Mouse (Mus musculus) spleen, postnatal 4 days (tissue): ENCODE results near the gene Actr2.
A peak's percentile ranks its signal among the peaks of the same experiment; 100 is the strongest.
"Not testable (repeated sequence)": the region's sequence is repeated elsewhere in the genome, so short reads cannot be mapped to it uniquely, and the experiment has no call there.

Experiments
- DNase-seq, 2 experiments: peaks; one replicate each; pipeline ENCODE4 v3.0.0; 2022; ENCODE audit warnings: low spot score in 2 of 2

Gene Actr2

DNA sequence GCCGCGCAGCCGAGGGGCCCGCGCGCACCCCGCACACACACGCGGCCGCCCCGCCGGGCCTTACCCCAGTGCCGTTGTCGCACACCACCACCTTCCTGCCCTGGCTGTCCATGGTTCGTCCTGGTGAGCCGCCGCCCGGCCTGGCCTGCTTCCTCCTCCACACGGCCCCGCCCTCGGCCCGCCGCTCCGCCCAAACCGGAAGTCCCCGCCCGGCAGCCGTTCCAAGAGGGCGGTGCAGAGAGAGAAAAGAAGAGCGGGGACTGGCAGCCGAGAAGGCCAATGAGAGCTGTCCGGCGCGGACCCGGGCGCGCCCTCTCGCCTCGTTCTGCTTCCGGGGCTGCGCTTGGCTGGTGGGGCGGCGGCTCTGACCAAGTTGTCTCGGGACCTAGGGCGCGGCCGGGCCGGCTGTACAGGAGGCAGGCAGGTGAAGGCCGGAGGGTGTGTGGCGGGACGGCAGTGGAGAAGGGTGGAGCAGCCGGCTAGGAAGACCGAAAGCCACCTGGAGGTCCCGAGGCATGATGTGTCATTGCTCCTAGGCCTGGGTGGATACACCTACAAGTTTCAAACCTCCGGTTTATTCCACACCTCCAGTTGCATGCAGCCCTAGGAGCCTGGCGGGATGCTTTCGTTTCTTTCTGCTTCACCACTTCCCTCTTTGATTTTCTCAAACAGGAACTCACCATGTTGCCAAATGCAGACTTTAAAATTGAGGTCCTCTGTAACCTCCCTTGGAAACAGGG is at the start of gene Actr2:
Gene Actr2 (minus strand): TSS at position 173 of the 740 bp plus-strand sequence.
- peak; percentile 98 to 99 for DNase-seq

DNA sequence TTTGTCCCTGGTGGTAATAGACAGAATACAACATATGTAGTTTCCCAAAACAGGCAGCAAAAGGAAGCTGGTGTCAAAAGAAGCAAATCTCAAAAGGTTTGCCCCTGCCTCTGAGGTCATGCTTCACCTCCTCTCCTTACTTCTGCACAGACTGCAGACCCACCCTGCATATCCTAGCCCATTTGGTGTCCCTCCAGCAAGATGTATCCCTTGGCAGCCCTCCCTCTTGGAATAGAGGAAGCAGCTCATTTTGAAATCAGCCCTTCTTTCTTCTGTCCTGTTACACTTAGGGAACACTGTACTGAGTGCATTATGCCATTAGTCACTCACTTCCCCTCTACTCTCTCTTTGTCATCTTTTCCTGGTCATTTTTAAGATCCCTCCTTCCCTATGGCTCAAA is 46.2 kb upstream of the Actr2 start:
- no peak for DNase-seq

DNA sequence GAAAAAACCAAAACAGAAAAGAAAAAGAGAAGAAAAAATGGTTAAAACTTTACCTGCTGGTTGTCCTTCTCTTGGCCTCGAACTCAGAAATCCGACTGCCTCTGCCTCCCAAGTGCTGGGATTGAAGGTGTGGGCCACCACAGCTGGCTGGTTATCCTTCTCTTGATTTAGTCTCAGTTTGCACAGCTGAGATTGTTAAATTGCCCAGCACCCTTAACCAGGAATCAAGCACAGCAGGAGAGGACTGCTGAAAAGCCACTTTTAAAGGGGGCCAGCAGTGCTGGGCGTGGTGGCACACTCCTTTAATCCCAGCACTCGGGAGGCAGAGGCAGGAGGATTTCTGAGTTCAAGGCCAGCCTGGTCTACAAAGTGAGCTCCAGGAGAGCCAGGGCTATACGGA is 40.8 kb upstream of the Actr2 start:
- DNase-seq, result not testable (repeated sequence)

DNA sequence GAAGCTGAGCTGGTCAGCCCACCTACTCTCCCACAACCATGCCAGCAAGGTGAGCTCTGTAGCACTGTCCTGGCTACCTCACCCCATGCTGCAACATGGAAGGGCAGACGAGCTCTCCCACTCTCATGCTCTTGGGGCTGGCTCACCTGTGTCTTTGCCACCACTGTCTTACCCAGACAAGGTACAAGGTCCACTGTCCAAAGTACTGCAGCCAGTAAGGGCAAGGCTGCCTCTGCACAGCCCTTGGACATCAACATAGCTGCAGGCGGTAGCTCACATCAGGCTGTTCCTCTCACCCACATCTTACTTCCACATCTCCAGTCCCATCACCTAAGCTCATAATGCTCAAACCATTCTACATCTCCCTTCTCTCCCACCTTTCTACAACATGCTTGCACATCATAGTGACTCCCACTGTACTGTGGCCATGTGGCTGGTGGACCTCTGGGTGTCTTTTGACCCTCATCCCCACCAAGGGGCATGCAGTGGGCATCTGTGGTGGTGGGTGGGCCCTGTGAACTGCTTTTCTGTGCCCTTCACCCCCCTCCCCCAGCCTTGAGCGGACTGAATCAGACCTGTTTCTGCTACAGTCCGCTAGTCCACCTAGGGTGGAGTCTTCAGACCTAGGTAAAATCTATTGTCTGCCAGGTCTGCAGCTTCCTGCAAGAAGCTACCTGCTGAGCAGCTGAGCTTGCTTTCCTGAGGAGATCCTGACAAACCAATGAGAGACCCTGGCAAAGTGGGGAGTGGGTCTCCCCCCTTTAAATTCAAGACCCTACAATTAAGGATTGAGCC is 39.6 kb upstream of the Actr2 start:
- no peak for DNase-seq

DNA sequence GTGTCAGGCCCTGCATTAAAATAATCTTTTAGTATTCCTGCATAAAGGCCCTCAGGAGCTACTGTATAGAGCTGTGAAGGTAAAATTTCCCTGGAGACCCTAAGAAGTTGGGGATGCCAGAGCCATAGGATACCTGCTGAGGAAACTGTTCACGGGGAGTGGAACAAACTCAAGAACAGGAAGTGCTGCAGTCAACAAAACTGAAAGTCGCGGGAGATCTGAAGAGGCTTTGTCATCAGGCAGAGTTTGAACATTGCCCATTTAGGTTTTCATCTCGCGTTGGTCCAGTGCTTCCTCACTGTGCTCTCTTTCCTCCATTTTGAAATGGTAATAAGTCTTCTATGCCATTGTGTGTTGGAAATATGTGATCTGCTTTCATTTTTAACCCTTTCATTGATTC is 38.6 kb upstream of the Actr2 start:
- no peak for DNase-seq

DNA sequence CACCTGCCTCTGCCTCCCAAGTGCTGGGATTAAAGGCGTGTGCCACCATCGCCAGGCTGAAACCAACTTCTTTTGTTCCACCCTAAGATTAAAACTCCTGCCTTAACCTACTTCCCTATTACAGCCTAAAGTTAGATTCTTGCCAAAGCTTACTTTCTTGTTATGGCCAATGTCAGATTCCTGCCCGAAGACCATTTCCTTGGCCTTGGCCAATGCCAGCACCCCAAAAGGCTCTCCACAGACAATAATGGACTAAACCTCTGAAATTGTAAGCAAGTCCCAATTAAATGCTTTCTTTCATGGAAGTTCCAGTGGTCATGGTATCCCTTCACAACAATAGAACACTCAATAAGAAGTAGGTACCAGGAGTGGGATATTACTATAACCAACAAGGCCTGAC is 37.2 kb upstream of the Actr2 start:
- no peak for DNase-seq

DNA sequence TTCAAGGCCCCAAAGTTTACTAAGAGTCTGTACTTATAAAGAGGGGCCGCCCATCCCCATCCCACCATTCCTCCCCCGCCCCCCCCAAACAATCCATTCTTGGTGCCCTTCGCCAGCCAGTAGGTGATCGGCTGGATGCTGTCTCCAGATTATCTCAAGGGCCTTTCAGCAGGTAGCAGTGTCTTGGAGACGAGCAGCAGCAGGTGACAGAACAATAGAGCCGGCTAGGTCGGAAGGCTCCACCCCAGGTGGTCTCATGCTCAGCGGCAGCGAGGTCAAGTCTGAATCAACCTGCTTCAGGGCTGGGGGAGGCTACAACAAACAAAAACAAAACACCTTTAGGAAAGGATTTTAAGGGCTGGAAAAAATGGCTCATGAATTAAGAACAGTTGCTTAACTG is 32.7 kb upstream of the Actr2 start:
- DNase-seq, result no peak

DNA sequence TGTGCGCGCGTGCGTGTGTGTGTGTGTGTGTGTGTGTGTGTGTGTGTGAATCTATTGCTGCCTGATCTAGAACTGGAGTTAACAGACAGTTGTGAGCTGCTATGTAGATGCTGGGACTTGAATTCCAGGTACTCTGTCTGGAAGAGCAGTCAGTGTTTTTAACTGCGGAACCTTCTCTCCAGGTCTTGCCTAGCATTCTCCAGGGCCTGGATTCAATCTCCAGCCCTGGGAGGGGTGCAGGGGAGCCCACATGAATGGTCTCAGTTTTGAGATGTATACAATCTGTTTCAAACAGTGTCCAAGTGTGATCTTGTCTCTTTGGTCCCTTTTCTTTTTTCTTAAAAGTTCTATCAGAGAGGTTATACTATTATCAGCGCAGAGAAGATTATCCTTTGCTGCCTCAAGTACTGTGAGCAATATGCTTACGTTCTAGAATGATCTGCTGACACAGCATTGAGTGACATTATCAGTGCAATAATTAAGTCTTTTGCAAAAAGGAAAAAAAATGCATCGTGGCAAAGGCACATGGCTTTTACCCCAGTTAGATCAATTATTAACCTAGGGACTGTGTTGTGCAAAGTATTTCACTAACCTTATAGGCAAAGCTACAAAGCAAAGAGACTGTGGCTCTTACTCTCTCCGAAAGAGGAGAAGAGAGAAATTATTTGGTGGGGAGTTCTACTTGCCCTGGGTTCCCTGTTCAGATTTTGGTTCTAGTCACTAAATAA is 32.0 kb upstream of the Actr2 start:
- DNase-seq, result no peak

DNA sequence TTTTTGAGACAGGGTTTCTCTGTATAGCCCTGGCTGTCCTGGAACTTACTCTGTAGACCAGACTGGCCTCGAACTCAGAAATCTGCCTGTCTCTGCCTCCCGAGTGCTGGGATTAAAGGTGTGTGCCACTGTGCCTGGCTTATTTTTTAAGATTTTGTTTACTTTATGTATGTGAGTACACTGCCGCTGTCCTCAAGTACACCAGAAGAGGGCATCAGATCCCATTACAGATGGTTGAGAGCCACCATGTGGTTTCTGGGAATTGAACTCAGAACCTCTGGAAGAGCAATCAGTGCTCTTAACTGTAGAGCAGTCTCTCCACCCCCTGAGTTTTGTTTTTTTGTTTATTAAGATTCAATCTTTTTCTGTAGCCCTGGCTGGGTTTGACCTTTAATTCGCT is 31.0 kb upstream of the Actr2 start:
- not testable (repeated sequence) for DNase-seq

DNA sequence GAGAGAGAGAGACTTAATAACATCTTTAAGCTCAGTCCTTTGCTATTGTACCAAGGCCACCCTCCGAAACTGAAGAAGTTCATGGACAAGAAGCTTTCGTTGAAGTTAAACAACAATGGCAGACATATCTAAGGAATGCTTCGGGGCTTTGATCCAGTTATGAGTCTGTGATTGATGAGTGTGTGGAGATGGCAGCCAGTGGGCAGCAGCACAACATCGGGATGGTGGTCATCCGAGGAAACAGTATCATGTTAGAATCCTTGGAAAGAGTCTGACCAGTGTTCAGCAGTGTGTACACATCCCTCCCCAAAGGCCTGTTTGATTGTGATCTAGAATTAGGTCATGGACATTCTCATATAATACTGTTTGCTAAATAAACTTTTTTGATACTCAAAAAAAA is 29.8 kb upstream of the Actr2 start:
- no peak for DNase-seq

DNA sequence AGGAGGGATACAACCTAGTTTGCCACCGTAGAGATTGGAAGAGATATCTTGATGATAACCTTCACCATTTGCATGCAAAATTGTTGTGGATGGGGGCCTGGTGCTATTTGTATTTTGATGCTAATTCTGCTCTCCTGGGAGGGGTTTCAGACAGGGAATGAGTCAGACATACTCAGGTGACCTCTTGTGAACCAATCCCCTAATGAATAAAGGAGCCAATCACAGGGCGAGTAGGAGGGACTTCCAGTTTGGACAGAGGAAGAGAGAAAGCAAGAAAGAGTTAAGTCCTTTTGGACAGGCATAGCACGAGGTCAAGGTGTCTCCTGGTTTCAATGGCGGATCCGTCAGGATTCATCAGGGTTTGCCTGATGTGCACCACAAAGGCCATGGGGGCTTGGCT is 27.6 kb upstream of the Actr2 start:
- no peak for DNase-seq

DNA sequence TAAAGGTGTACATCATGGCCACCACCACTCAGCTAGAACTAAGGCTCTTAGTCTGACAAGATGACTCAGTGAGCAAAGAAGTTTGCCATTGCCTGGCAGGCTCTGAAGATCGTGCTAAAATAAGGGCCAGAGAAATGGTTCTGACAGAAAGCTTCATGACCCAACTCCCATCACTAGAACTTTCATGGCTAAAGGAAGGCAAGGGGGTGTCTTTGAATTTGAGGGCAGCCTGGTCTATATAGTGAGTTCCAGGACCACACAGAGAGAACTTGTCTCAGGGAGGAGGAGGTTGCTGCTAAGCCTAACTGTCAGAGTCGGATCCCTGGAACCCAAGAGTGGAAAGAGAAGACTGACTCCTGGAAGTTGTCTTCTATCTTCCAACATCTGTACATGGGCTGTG is 27.0 kb upstream of the Actr2 start:
- no peak for DNase-seq

DNA sequence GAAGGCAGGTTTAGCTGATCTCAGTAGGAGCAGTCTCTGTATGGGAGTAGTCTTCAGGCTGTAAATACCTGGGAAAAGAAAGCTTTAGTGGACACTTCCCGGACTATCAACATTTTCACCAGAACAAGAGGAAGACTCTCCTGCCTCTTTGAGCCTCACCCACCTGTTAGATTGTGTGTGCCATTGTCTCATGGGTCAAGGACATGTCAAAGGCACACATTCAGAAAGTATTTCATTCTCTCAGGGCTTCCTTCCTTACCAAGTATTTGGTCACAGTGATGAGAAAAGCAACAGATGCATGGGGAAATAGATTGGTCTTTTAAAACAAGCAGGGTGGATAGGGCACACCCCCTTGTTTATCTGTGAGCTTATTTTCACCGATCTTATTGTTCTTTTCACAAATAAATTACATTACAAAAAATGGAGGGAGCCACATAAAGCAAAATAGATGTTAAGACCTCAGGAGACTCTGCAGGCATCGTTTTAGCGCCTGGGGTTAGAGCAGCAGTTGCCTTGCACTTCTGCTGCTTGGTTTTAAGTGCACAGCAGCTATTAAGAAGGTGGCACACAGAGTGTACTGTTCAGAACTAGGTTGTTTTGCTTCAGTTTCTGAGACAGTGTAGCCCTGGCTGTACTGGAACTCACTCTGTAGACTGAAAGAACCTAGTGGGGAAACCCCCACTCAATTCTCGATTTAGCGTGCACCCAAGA is 25.9 kb upstream of the Actr2 start:
- no peak for DNase-seq

DNA sequence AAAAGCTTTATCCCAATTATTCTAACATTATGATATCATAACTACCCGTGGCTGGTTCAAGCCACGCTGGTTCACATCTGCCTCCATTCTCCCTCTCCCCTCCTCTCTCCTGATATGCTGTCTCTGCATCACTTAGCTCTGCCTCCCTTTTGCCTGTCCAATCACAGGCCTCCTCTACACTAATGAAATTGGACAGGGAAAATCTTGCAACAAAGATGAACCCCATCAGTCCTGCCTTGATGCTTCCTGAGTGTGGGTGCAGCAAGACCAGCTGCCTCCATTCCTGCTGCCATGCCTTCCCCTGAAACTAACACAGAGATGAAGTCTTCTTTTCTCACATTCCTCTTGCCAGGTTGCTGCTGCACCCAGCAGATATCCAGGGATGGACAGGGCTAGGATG is 25.2 kb upstream of the Actr2 start:
- DNase-seq, result no peak

DNA sequence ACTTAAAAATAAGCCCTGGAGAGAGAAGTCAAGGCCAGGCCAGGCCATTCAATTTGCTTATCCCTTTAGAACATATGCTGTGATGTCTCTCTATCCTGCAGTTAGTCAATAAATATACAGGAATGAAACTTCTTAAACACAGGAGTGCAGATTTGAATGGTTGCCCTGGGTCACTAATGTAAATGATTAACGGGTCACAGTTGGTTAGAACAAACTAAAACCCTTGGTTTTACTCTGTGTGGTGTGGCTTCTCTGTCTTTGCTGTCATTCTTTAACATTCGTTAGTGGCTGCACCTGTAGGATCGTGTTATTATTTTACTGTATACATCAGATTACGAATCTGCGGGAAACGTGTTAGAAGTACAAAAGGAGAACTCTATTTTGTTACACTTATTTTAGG is 23.6 kb upstream of the Actr2 start:
- DNase-seq, result no peak

DNA sequence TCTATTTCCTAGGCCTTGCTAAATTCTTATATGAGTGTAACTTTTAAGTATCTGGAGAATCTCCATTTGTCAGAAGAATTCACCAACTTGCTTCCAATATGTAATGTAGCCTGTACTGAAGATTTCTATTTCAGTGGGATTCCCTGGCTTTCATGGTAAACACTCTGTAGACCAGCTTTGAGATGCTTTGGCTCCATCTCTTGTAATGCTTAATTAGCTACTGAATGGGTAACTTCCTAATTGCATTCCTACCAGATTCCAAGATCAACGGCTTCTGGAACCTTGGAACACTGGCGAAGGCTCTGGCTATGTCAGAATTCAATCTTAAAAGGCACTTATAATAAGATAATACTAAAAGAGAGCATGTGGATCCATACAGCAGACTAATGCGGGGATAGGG is 22.2 kb upstream of the Actr2 start:
- not testable (repeated sequence) for DNase-seq

DNA sequence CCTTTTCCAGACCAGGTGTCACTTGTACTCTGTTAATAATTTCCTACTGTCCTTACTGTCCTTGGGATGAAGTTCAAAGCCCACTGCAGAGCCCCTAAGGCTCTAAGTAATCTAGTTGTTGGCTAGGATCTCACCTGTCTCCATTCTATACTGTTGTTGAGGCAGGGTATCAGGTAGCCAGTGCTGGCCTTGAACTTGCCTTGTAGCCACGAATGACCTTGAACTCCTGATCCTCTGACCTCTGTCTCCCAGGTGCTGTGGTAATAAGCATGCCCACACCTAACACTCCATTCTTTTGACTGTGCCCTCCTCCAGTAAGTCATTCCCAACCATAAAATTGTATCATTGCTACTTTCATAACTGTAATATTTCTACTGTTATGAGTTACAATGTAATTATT is 21.0 kb upstream of the Actr2 start:
- DNase-seq, result no peak

DNA sequence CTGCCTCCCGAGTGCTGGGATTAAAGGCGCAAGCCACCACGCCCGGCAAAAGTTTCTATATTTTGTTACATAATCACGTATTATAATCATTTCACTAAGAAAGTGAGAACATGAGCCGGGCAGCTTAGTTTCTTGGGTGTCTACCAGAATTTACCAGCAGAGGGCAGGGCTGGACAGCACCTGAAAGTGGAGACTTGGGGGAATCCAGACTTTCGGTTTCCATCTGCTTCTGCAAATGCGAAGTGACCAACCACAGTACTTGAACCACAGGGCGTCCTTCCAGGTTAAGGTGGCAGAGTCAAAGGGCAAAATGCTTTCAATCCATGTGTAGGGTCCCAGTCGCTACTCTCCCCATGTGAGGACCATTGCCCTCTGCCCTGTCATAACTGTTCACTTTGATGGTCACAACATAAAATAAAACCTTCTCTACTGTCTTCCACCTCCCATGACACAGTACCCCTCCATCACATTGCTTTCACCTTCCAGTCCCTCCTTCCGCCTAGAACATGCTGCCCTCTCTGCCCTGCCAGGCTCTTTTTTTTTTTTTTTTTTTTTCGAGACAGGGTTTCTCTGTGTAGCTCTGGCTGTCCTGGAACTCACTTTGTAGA is 20.3 kb upstream of the Actr2 start:
- DNase-seq, result peak; percentile 76 to 90

DNA sequence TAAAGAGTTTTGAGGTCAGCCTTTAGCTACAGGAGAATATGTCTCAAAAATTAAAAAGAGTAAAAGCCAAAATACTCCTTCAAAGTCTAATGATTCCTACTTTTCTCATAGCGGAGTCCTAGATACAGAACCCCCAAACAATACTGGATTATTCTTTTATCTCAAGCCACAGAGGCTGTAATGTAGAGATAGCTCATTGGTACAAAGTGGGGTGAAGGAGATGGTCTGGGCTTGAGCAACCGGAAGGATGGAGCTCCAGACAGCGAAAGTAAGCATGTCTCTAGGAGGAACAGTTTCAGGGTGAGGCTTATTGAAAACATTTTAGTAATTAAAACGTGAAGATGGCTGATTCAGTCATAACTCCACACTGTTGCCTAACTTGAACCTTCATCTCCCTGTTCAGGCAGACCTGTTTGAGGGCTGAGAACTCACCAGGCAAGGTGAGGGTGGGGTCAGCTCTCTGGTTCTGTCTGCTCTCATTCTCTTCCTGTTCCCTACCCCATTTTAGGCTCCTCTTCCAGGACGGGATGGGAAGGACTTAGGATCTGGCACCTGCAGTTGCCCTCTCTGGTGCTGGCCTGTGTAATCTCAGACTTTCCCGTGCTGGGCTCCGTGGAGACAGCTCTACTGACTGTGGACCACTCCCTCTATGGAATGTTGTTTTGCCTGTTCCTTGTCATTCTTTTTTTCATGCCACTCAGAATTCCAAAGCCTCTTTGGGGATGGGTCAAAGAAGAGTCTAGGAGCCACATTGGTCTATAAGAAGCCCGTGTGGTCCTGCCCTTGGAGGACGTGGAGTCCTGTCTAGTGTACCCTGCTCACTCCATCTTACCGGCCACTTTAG is 14.2 kb upstream of the Actr2 start:
- no peak for DNase-seq

DNA sequence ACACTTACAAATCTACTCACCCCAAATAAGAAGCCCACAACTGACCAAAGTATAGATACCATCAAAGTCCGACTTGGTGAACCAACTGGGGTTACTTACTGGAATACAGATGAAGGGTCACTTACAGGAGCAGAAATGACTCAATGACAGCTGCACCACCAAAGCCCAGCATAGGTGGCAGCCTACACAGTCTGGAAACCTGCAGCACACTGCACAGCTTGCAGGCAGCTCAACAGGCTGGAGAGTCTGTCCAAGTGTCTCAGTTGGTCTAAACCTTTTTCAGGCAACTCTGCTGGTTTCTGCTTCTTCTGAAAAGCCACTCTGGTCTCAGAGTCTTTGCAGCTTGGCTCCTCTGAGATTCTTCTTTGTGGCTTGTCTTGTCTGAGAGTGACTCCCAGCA is 12.7 kb upstream of the Actr2 start:
- no peak for DNase-seq

DNA sequence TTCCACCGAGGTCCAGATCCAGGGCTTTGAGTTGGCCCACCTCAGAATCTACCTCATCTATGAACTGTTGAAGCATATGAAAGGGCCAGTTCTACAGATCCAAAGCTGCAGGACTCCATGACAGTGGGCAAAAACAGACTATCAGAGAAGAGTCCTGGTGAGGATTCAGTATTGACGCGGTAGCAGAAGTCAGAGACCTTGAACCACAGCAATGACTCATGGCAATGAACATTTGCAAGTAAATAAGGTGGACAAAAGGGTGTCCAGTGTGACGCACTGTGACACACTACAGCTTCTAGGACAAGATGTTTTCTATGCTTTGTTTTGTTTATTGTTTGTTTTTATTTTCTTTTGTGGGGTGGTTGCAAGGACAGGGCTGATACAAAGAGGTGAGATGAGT is 4.0 kb upstream of the Actr2 start:
- no peak for DNase-seq
